Mouse (Mus musculus): ENCODE measurements at regions not wholly inside any gene's neighbourhood (a gene's known extent, or its start where the extent isn't known, plus 50 kb on each side); places are given as distances from the start of the nearest gene placed in this dataset.

DNA sequence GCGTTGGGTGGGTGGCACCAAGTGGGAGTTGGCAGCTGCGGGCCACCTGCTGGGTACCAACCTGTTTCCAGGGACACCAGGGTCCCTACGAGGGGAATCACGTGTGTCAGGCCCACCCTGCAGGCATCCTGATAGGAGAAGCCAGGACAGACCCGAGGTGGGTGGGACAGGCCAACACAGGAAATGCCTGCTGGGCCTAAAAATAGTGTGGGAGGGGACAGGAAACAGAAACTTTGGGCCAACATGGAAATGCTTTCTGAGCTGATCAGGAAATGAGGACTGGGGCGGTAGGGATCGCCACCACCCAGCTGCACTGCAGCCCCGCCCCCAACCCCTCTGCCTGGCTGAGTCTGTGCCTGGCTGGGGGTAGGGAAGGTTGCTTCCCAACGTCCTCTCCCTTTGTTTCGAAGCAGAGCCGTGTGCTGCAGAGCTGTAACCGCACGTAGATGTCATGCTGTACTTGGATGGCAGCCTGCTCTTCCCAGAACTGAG is 78.7 kb upstream of the Podxl start:
- peaks cover 15% of the 10 kb centered on the region for H3K4me1 ChIP-seq (ENCODE audit: control insufficient read depth, insufficient read depth, low read length)
- 25% methylated on average over 13 of the region's 13 CpGs for WGBS
- H3K4me3 ChIP-seq (ENCODE audit: insufficient read depth, low read depth, low read length): no peak overlapping the region
- no peak for TF ChIP-seq POLR2A (IDR thresholded peaks at IDR 0.05; ENCODE audit: insufficient read depth, low read depth, low read length)
- TF ChIP-seq CTCF (IDR thresholded peaks at IDR 0.05; ENCODE audit: insufficient read depth, low read depth, low read length): no peak
- no peak overlapping the region for H3K27ac ChIP-seq (ENCODE audit: insufficient read depth, low read depth, low read length)

DNA sequence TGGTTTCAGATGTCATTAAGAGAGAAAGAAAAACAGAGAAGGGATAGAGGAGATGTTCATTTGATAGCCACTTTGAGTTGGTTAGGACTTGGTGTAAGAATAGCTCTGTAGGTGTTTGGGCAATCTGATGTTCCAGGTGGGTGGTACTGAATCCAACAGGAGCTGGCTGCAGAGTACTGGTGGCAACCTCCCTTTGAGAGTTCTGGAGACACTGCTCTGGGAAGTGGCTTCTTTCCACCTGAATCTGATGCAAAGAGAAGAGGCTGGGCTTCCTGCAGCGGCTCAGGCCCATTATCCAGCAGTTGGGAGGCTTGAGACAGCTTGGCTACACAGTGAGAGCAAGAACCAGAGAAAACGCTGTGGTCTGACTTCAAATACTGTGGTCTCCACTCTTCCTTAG is 77.0 kb upstream of the Podxl start:
- H3K27ac ChIP-seq (ENCODE audit: insufficient read depth, low read depth, low read length): no peak overlapping the region
- TF ChIP-seq CTCF (IDR thresholded peaks at IDR 0.05; ENCODE audit: insufficient read depth, low read depth, low read length) (no peak), POLR2A (IDR thresholded peaks at IDR 0.05; ENCODE audit: insufficient read depth, low read depth, low read length) (no peak)
- WGBS: 88% methylated on average over 2 of the region's 2 CpGs
- no peak overlapping the region for H3K4me3 ChIP-seq (ENCODE audit: insufficient read depth, low read depth, low read length)
- H3K4me1 ChIP-seq (ENCODE audit: control insufficient read depth, insufficient read depth, low read length): peaks cover 15% of the 10 kb centered on the region

DNA sequence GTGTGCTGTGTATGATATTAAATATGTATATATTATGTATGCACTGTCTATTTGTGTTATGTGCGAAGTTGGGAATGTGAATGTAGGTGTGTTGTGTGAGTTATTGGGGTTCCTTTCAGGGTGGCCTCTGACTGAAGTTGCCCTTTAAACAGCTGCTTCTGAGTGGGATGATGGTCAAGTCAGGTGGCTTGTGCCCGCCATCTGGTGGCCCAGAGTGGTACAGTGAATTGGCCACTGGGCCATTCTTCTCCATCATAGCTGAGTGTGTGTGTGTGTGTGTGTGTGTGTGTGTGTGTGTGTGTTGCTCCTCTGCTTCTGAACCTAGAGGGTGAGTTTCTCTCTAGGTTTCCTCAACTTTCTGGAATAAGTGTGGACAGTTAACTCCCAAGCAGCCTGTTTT is 75.7 kb upstream of the Podxl start:
- Histone ChIP-seq H3K4me3 (ENCODE audit: insufficient read depth, low read depth, low read length) (no peak overlapping the region), H3K4me1 (ENCODE audit: control insufficient read depth, insufficient read depth, low read length) (peaks cover 15% of the 10 kb centered on the region)
- 33% methylated on average over 2 of the region's 2 CpGs for WGBS

DNA sequence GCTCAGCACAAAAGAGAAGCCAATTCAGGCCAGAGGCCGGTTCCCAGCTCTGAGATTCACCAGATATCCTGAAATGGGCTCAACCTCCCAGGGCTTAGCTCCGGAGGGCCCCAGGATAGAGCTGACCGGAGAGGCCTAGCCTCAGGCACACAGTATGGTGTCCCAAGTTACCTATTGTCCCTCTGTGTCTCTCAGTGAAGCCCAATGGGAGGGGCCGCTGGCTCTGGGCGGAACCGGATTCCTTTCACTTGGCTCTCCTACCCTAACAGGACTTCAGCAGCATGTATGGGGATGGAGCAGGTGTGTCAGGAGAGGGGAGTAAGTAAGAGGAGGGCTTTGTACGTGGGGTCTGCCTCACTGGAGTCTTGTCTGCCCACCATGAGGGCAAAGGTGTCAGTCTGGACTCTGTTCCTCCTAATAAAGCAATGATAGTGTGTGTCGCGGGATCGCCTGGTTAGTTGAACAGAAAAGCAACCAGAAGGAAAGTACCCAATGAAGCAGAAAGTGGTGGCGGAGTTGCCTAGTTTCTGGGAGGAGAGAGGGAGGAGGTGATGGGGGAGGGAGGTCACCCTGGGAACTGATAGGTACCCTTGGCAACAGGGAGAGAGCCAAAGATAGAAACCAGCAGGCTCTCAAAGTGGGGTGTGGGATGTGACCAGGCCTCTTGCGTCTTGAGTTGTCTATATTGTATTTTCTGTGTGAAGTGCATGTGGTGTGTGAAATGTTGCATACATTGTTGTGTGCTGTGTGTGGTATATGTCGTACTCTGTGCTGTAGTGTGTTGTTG is 74.8 kb upstream of the Podxl start:
- no peak overlapping the region for H3K27ac ChIP-seq (ENCODE audit: insufficient read depth, low read depth, low read length)
- H3K4me3 ChIP-seq (ENCODE audit: insufficient read depth, low read depth, low read length): no peak overlapping the region
- TF ChIP-seq POLR2A (IDR thresholded peaks at IDR 0.05; ENCODE audit: insufficient read depth, low read depth, low read length): no peak
- no peak for TF ChIP-seq CTCF (IDR thresholded peaks at IDR 0.05; ENCODE audit: insufficient read depth, low read depth, low read length)
- H3K4me1 ChIP-seq (ENCODE audit: control insufficient read depth, insufficient read depth, low read length): peaks cover 15% of the 10 kb centered on the region
- WGBS: 60% methylated on average over 13 of the region's 13 CpGs

More for the DNA sequence above, 75.7 kb upstream of the Podxl start:
- TF ChIP-seq POLR2A (IDR thresholded peaks at IDR 0.05; ENCODE audit: insufficient read depth, low read depth, low read length) (no peak), CTCF (IDR thresholded peaks at IDR 0.05; ENCODE audit: insufficient read depth, low read depth, low read length) (peak; percentile 76)
- H3K27ac ChIP-seq (ENCODE audit: insufficient read depth, low read depth, low read length): no peak overlapping the region

DNA sequence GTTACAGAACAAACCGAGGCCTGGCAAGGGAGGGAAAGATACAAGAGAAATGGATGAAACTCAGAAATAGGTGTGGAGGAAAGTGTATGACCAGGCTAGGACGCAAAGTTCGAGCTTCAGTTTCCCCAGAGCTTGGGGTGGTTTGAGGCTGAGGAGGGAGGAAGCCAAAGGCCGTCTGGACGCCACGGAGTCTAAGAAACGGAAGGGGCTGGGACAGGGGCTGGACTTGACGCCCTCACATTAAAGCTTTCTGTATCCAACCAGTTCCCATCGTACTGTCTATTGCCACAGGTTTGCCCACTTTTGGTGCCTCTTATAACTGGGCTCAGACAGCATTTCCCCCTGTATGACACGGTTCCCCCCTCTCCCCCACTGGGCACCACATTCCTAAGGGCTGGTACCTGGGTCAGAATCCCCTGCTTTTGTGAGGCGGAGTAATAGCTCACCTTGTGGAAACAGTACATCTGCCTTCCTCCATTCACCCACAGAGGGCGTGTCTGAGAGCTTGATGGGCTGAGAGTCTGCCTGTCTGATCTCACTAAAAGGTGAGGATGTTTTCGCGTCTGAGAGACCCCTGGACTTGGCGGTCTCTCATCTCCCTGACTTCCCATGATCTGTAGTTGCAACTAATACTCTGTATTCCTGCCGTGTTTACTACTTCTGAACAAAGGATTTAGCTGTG is 73.7 kb upstream of the Podxl start:
- no peak for TF ChIP-seq POLR2A (IDR thresholded peaks at IDR 0.05; ENCODE audit: insufficient read depth, low read depth, low read length)
- TF ChIP-seq CTCF (IDR thresholded peaks at IDR 0.05; ENCODE audit: insufficient read depth, low read depth, low read length): no peak
- no peak overlapping the region for H3K4me3 ChIP-seq (ENCODE audit: insufficient read depth, low read depth, low read length)

DNA sequence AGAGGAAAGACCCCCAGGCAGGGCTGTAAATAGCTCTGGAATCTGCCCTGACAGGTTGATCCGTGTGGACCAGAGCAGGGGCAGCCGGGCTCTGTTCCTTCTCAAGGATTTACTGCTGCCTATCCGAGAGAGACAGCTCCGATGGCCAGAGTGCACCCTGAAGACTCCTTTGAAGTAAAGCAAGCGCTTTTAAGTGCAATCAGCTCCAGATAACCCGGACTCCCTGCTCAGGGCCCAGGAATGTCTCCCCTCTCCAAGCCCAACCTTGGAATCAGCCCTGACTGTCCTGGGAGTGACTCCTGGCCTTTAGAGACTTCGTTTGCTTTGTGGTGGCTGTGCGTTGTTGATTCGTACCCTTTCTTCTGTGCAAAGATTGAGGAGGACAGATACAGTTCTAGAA is 73.2 kb upstream of the Podxl start:
- H3K4me1 ChIP-seq (ENCODE audit: control insufficient read depth, insufficient read depth, low read length): peaks cover 7% of the 10 kb centered on the region; the same call in 1 of the 2 replicates
- 76% methylated on average over 9 of the region's 9 CpGs for WGBS
- TF ChIP-seq POLR2A (IDR thresholded peaks at IDR 0.05; ENCODE audit: insufficient read depth, low read depth, low read length): no peak
- no peak for TF ChIP-seq CTCF (IDR thresholded peaks at IDR 0.05; ENCODE audit: insufficient read depth, low read depth, low read length)
- H3K27ac ChIP-seq (ENCODE audit: insufficient read depth, low read depth, low read length): no peak overlapping the region
- H3K4me3 ChIP-seq (ENCODE audit: insufficient read depth, low read depth, low read length): no peak overlapping the region

More for the DNA sequence above, 73.7 kb upstream of the Podxl start:
- 61% methylated on average over 16 of the region's 16 CpGs for WGBS
- Histone ChIP-seq H3K27ac (ENCODE audit: insufficient read depth, low read depth, low read length) (no peak overlapping the region), H3K4me1 (ENCODE audit: control insufficient read depth, insufficient read depth, low read length) (peaks cover 11% of the 10 kb centered on the region)

DNA sequence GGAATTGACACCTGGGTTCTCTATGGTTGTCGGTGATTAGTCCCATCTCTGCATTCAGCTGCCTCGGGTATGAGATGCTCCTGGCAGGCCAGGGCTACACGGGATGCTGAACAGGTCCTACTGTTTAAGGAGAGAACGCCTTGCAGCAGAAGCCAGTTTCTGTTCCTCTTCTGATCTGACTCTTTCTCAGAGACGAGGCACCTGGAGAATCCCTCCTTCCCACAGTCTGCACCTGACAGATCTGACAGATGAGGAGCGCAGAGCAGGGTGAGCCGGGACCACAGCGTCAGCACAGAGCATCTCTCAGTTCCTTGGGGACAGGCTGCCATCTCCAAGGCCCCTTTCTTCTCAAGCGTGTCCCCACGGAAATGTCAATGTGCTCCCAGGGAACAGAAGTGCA is 68.7 kb upstream of the Podxl start:
- 87% methylated on average over 10 of the region's 10 CpGs for WGBS
- H3K4me3 ChIP-seq (ENCODE audit: insufficient read depth, low read depth, low read length): no peak overlapping the region
- H3K27ac ChIP-seq (ENCODE audit: insufficient read depth, low read depth, low read length): no peak overlapping the region
- H3K4me1 ChIP-seq (ENCODE audit: control insufficient read depth, insufficient read depth, low read length): no peaks in the 10 kb centered on the region
- no peak for TF ChIP-seq POLR2A (IDR thresholded peaks at IDR 0.05; ENCODE audit: insufficient read depth, low read depth, low read length)
- no peak for TF ChIP-seq CTCF (IDR thresholded peaks at IDR 0.05; ENCODE audit: insufficient read depth, low read depth, low read length)

DNA sequence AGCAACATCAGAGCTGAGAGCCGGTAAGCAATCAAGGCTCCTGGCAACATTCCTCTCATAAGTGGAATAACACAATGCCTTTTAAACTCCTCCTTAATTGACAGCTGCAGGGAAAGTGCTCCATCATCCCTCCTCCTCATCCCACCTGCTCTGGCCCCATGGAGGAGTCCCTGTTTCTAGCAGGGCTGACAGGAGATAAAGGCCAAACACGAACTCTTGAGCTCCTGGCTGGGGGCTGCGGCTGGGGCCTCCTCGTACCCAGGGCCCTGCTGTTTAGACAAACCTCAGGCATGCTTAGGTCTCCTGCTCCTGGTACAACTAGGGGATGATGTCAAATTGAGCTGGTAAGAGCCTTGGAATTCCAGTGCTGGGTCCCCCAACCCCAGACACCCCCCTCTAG is 66.2 kb upstream of the Podxl start:
- H3K4me3 ChIP-seq (ENCODE audit: insufficient read depth, low read depth, low read length): no peak overlapping the region
- no peaks in the 10 kb centered on the region for H3K4me1 ChIP-seq (ENCODE audit: control insufficient read depth, insufficient read depth, low read length)
- TF ChIP-seq CTCF (IDR thresholded peaks at IDR 0.05; ENCODE audit: insufficient read depth, low read depth, low read length) (no peak), POLR2A (IDR thresholded peaks at IDR 0.05; ENCODE audit: insufficient read depth, low read depth, low read length) (no peak)
- no peak overlapping the region for H3K27ac ChIP-seq (ENCODE audit: insufficient read depth, low read depth, low read length)
- WGBS: 86% methylated on average over 4 of the region's 4 CpGs

DNA sequence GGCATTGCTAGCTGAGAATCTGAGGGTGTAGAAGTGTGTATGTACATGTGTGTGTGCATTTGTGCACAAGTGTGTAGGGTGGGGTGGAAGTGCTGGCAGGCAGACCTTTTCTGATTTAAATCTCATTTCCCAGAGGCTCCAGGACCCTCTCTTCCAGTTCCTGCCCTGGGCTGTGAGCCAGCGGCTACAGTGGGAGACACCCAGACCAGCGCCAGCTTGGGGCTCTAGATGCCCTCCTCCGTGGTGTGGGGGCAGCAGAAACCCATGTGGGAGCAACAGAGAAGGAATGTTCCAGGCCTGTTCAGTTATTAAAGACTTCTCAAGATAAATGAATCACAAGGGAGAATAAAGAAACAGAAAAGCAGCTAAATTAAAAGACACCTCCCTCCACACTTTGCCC is 64.1 kb upstream of the Podxl start:
- Histone ChIP-seq H3K4me1 (ENCODE audit: control insufficient read depth, insufficient read depth, low read length) (no peaks in the 10 kb centered on the region), H3K4me3 (ENCODE audit: insufficient read depth, low read depth, low read length) (no peak overlapping the region), H3K27ac (ENCODE audit: insufficient read depth, low read depth, low read length) (no peak overlapping the region)
- TF ChIP-seq CTCF (IDR thresholded peaks at IDR 0.05; ENCODE audit: insufficient read depth, low read depth, low read length): no peak
- TF ChIP-seq POLR2A (IDR thresholded peaks at IDR 0.05; ENCODE audit: insufficient read depth, low read depth, low read length): no peak
- WGBS: 71% methylated on average over 3 of the region's 3 CpGs

Data from olfactory bulb, adult 2 months (tissue).